Mouse (Mus musculus) midbrain, postnatal 0 days (tissue): ENCODE data around the gene Bik. TPM values are rescaled to one million over a fixed set of nuclear protein-coding genes. Genes with fewer than 3 reads are reported as not detected.

Experiments
- ATAC-seq: fragments of 200-750 bp; cut with Nextera tagmentation; 2 replicates; pipeline ENCODE4 v1.8.0; 2017; ENCODE audit warnings: moderate number of reproducible peaks, mild to moderate bottlenecking, moderate TSS enrichment, moderate library complexity; ENCODE audit not compliant: low FRiP score
- DNase-seq: peaks from one replicate; pipeline ENCODE4 v3.0.0-alpha.2; 2015; ENCODE audit warnings: low spot score
- H3K27ac ChIP-seq: fragments of 300-500 bp; sonication (generic); 2 replicates; pipeline ENCODE4 v1.5.1; 2014; ENCODE audit warnings: low read depth, mild to moderate bottlenecking, low read length, mixed read lengths
- H3K27me3 ChIP-seq: fragments of 300-500 bp; sonication (generic); 2 replicates; pipeline ENCODE4 v1.6.1; 2014; ENCODE audit warnings: low read length, control low read depth, mixed read lengths; ENCODE audit not compliant: insufficient read depth
- H3K36me3 ChIP-seq: fragments of 300-500 bp; sonication (generic); 2 replicates; pipeline ENCODE4 v1.6.1; 2014; ENCODE audit warnings: low read length, control low read depth, mixed read lengths; ENCODE audit not compliant: insufficient read depth
- H3K4me1 ChIP-seq: fragments of 300-500 bp; sonication (generic); 2 replicates; pipeline ENCODE4 v1.6.1; 2014; ENCODE audit warnings: mild to moderate bottlenecking, control low read depth, antibody characterized with exemption, low read length, mixed read lengths; ENCODE audit not compliant: insufficient read depth
- H3K4me2 ChIP-seq: fragments of 300-500 bp; sonication (generic); 2 replicates; pipeline ENCODE4 v1.6.1; 2014; ENCODE audit warnings: low read depth, mild to moderate bottlenecking, low read length, mixed read lengths; ENCODE audit not compliant: poor library complexity, severe bottlenecking
- H3K4me3 ChIP-seq: fragments of 300-500 bp; sonication (generic); 2 replicates; pipeline ENCODE4 v1.5.1; 2014; ENCODE audit warnings: low read depth, mild to moderate bottlenecking, low read length, moderate library complexity
- H3K9ac ChIP-seq: fragments of 300-500 bp; sonication (generic); replicated peaks from 2 replicates; pipeline ENCODE4 v1.6.1; 2014; ENCODE audit warnings: mild to moderate bottlenecking, low read length, moderate library complexity, mixed read lengths; ENCODE audit not compliant: poor library complexity, severe bottlenecking
- H3K9me3 ChIP-seq: fragments of 300-500 bp; sonication (generic); 2 replicates; pipeline ENCODE4 v1.6.1; 2016; ENCODE audit warnings: low read length, control low read depth
- CTCF ChIP-seq: IDR thresholded peaks from 2 replicates; pipeline ENCODE4 v1.5.1; 2016; ENCODE audit warnings: antibody characterized with exemption, mild to moderate bottlenecking
- WGBS: fragments of 180-500 bp; shearing (Covaris S2); extraction: QIAGEN DNeasy Blood & Tissue Kit; methylation state at CpG from one replicate; pipeline ENCODE4 v1.1.7; 2014; 5-methylcytosine and 5-hydroxymethylcytosine counted together
- polyA plus RNA-seq: library from polyadenylated mRNA; unstranded; fragments of >200 nt; fragmentation: Nextera tagmentation; extraction: Ambion mirVana; gene quantifications from 2 replicates; pipeline ENCODE4 v1.2.1, GENCODE M21; 2015
- total RNA-seq: library from RNA; depleted of rRNA; stranded (reverse); fragments of >200 nt; gene quantifications from 2 replicates; pipeline ENCODE4 v1.2.3, GENCODE M21; 2014

Gene Bik
- total and polyA plus RNA-seq, 2 experiments from 2014 or later = 0.27 to 0.33 TPM

- H3K4me3 ChIP-seq = no peak overlapping the region
- H3K9me3 ChIP-seq = no peaks in the 10 kb centered on the region
- no peak overlapping the region for H3K27ac ChIP-seq
- no peak overlapping the region for H3K4me2 ChIP-seq
- no peaks in the 10 kb centered on the region for H3K36me3 ChIP-seq
- no peaks in the 10 kb centered on the region for H3K27me3 ChIP-seq
- no peaks in the 10 kb centered on the region for H3K4me1 ChIP-seq
- WGBS = 83% methylated on average over 17 of the region's 17 CpGs
- H3K9ac ChIP-seq = no peak overlapping the region
- no peak for DNase-seq
- no peak for TF ChIP-seq CTCF
- ATAC-seq = no peak
Observed at GRCm38 (mm10) chr15:83534960-83535889, 8.6 kb downstream of the Bik start.

DNA sequence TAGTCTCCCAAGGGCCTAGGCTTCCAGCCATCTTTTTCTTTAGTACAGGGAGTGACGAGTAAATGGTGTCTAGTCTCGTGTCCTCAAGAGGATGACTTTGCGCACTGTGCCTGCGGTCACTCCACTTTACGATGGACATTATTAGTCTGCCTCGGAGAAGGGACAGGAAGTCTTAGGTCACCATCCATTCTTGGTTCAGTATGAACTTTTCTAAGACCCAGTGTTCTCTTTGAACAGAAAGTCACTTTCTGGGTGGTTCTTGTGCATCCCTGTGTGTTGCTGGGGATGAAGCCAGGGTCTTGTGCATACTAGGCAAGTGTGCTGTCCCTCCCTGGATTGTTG, 9.2 kb downstream of the Bik start:
- no peaks in the 10 kb centered on the region for H3K36me3 ChIP-seq
- WGBS = 90% methylated on average over 6 of the region's 6 CpGs
- TF ChIP-seq CTCF = no peak
- no peak overlapping the region for H3K9ac ChIP-seq
- DNase-seq (no peak), ATAC-seq (no peak)
- no peak overlapping the region for H3K4me2 ChIP-seq
- H3K27me3 ChIP-seq = no peaks in the 10 kb centered on the region
- no peaks in the 10 kb centered on the region for H3K9me3 ChIP-seq
- H3K4me1 ChIP-seq = no peaks in the 10 kb centered on the region
- H3K4me3 ChIP-seq = no peak overlapping the region
- H3K27ac ChIP-seq = no peak overlapping the region

GRCm38 (mm10) chr15:83538855-83539254, 12.2 kb downstream of the Bik start:
- no peak for ATAC-seq

DNA sequence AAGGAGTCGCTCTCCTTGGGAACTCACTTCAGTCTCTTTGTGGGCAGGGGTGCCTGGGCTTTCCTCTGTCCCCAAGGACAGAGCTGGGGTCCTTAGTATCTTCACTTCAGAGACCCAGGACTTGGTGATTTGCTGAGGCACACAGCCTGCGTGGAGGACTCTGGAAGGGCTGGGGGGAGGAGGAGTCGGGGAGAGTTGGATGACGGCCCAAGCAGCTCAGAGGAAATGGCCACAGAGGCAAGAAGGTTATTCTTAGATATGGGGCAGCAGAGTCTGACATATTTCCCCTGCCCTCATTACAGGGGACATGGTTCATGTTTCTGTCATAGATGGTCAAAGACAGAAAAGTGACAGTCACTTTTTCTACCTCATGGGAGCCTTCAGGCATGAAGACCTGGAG, 13.2 kb downstream of the Bik start:
- no peak overlapping the region for H3K9ac ChIP-seq
- TF ChIP-seq CTCF = no peak
- no peaks in the 10 kb centered on the region for H3K9me3 ChIP-seq
- H3K27ac ChIP-seq = no peak overlapping the region
- H3K27me3 ChIP-seq = no peaks in the 10 kb centered on the region
- ATAC-seq = no peak
- H3K4me2 ChIP-seq = no peak overlapping the region
- H3K4me3 ChIP-seq = no peak overlapping the region
- 0 out of 2 replicates have a peak, but pooled peaks cover under 1% of the 10 kb centered on the region for H3K36me3 ChIP-seq
- no peaks in the 10 kb centered on the region for H3K4me1 ChIP-seq
- 73% methylated on average over 4 of the region's 4 CpGs for WGBS
- DNase-seq = no peak

More at GRCm38 (mm10) chr15:83538855-83539254, 12.2 kb downstream of the Bik start:
- H3K36me3 ChIP-seq = no peaks in the 10 kb centered on the region
- H3K4me2 ChIP-seq = no peak overlapping the region
- TF ChIP-seq CTCF = no peak
- DNase-seq = no peak
- H3K27ac ChIP-seq = no peak overlapping the region
- H3K4me3 ChIP-seq = no peak overlapping the region
- no peaks in the 10 kb centered on the region for H3K27me3 ChIP-seq
- H3K4me1 ChIP-seq = no peaks in the 10 kb centered on the region
- no peaks in the 10 kb centered on the region for H3K9me3 ChIP-seq
- WGBS = 97% methylated on average over 2 of the region's 2 CpGs
- H3K9ac ChIP-seq = no peak overlapping the region

GRCm38 (mm10) chr15:83541647-83542287, 15.1 kb downstream of the Bik start:
- Histone ChIP-seq H3K27ac (no peak overlapping the region), H3K9ac (no peak overlapping the region), H3K4me1 (no peaks in the 10 kb centered on the region), H3K27me3 (no peaks in the 10 kb centered on the region), H3K9me3 (no peaks in the 10 kb centered on the region), H3K4me2 (no peak overlapping the region), H3K4me3 (no peak overlapping the region), H3K36me3 (peaks cover 12% of the 10 kb centered on the region; the same call in 1 of the 2 replicates)
- no peak for DNase-seq
- ATAC-seq = no peak
- TF ChIP-seq CTCF = no peak
- 76% methylated on average over 9 of the region's 9 CpGs for WGBS

GRCm38 (mm10) chr15:83546029-83546428, 19.4 kb downstream of the Bik start:
- no peak overlapping the region for H3K4me3 ChIP-seq
- H3K27me3 ChIP-seq = no peaks in the 10 kb centered on the region
- H3K36me3 ChIP-seq = peaks cover 54% of the 10 kb centered on the region
- ATAC-seq = no peak
- no peak overlapping the region for H3K27ac ChIP-seq
- no peak overlapping the region for H3K9ac ChIP-seq
- no peak overlapping the region for H3K4me2 ChIP-seq
- H3K4me1 ChIP-seq = no peaks in the 10 kb centered on the region
- no peaks in the 10 kb centered on the region for H3K9me3 ChIP-seq
- no peak for DNase-seq
- 98% methylated on average over 7 of the region's 7 CpGs for WGBS
- TF ChIP-seq CTCF = no peak
